Mouse (Mus musculus): ENCODE data around the gene Bbip1. TPM values are rescaled to one million over a fixed set of nuclear protein-coding genes. Genes with fewer than 3 reads are reported as not detected.

Bbip1 gene
- polyA plus RNA-seq, 1 experiment from 2014 or later, result 69.7 TPM

- H3K9me3 ChIP-seq (replicated peaks; ENCODE audit: control insufficient read depth, low read length), result no peaks in the 10 kb centered on the region
- H3K27me3 ChIP-seq (ENCODE audit: control insufficient read depth, insufficient read depth, low read length), result no peaks in the 10 kb centered on the region
- H3K4me3 ChIP-seq (ENCODE audit: low read depth, low read length), result no peak overlapping the region
- no peak overlapping the region for H3K9ac ChIP-seq (ENCODE audit: low read depth, low read length)
- H3K4me2 ChIP-seq, result no peak overlapping the region
- H3K4me1 ChIP-seq (ENCODE audit: control insufficient read depth, insufficient read depth, low read length), result no peaks in the 10 kb centered on the region
- whole genome bisulfite sequencing (ENCODE audit: insufficient replicate concordance), result 60% methylated on average over 5 of the region's 5 CpGs
- ATAC-seq (replicated peaks; ENCODE audit: insufficient number of reproducible peaks, low FRiP score, low TSS enrichment), result no peak
- no peak overlapping the region for H3K27ac ChIP-seq (ENCODE audit: low read depth, low read length)
- H3K36me3 ChIP-seq (ENCODE audit: control insufficient read depth, insufficient read depth, low read length), result no peaks in the 10 kb centered on the region
Observed at GRCm38 (mm10) chr19:53881786-53882185, 62.6 kb downstream of the Bbip1 start.

GRCm38 (mm10) chr19:53880460-53880859 is 64.0 kb downstream of the Bbip1 start:
- no peak for ATAC-seq (replicated peaks; ENCODE audit: insufficient number of reproducible peaks, low FRiP score, low TSS enrichment)
- Histone ChIP-seq H3K4me1 (ENCODE audit: control insufficient read depth, insufficient read depth, low read length) (no peaks in the 10 kb centered on the region), H3K9me3 (replicated peaks; ENCODE audit: control insufficient read depth, low read length) (no peaks in the 10 kb centered on the region), H3K36me3 (ENCODE audit: control insufficient read depth, insufficient read depth, low read length) (no peaks in the 10 kb centered on the region), H3K27me3 (ENCODE audit: control insufficient read depth, insufficient read depth, low read length) (no peaks in the 10 kb centered on the region), H3K9ac (ENCODE audit: low read depth, low read length) (no peak overlapping the region), H3K27ac (ENCODE audit: low read depth, low read length) (no peak overlapping the region), H3K4me2 (no peak overlapping the region), H3K4me3 (ENCODE audit: low read depth, low read length) (no peak overlapping the region)
- 70% methylated on average over 1 of the region's 1 CpGs for WGBS (ENCODE audit: insufficient replicate concordance)

Other genes with a start within 250 kb of the Bbip1 start
- 38.0 and 41.3 TPM in 2 replicates for gene Pdcd4, start 52.4 kb downstream of the Bbip1 start, polyA plus RNA-seq (2014; fragmentation: Nextera tagmentation; extraction: Ambion mirVana)
- gene Shoc2, start 321 bp downstream of the Bbip1 start, polyA plus RNA-seq (2014; fragmentation: Nextera tagmentation; extraction: Ambion mirVana), result 47.4 and 51.3 TPM in 2 replicates
- gene Adra2a, start 99.5 kb upstream of the Bbip1 start, polyA plus RNA-seq (2014; fragmentation: Nextera tagmentation; extraction: Ambion mirVana), result 0.10 TPM in 1 of 2 replicates, not detected in the other